Mouse (Mus musculus): ENCODE measurements around the gene Ccar1. TPM values are rescaled to one million over a fixed set of nuclear protein-coding genes. Genes with fewer than 3 reads are reported as not detected.

Gene Ccar1
- polyA plus RNA-seq (2015; fragmentation: Nextera tagmentation; extraction: Ambion mirVana) = 75.9 and 84.1 TPM in 2 replicates

DNA sequence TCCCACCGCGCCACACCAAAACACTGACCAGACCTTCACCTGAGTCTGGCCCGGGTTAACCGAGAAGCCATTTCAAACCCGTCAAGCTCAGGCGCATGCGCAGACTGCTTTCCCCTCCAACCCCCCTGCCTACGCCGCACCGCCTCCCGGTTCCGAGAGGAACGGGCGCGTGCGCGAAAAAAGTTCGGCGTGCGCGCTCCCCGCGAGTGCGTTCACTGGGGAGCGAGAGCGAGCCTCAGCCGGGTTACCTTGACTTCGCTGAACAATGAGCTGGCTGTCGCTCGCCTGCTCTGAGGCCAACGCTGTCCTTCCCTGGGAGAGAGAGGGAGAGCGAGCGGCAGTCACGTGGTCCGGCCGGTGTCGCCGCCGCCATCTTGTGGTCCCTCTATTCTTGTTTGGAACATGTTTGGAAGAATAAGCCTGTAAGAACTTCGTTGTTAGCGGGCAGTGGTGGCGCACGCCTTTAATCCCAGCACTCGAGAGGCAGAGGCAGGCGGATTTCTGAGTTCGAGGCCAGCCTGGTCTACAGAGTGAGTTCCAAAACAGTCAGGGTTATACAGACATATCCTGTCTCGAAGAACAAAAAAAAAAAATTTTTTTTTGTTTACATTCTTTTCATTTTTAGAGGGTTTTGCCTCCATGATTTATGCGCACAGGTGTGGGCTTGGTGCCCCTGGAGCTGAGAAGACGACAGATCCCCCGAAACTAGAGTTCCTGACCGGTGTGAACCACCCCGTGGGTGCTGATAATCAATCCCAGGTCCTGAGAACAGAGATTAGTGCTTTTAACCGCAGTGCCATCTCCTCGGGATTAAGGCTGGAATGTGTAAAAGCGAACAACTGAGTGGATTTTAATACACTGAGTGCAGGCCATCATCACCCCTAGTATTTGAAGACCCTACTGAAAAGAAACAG is at the start of gene Ccar1:
Gene Ccar1 (minus strand): TSS at position 110 of the 914 bp plus-strand sequence.
- H3K36me3 ChIP-seq = peaks cover 25% of the 10 kb centered on the region
- peak within 1 kb of the TSS; percentile 97 for H3K27ac ChIP-seq
- ATAC-seq (replicated peaks; ENCODE audit: insufficient number of reproducible peaks, insufficient read depth, low FRiP score, low read depth) = peak; percentile 97
- H3K27me3 ChIP-seq = no peaks in the 10 kb centered on the region
- peaks cover 22% of the 10 kb centered on the region for H3K4me1 ChIP-seq (replicated peaks)
- peak within 1 kb of the TSS; percentile 92 for H3K9ac ChIP-seq
- peak within 1 kb of the TSS; percentile 74 for H3K4me2 ChIP-seq
- H3K4me3 ChIP-seq = peak within 1 kb of the TSS; percentile 86
- WGBS = 2% methylated on average over 55 of the region's 55 CpGs
- H3K9me3 ChIP-seq (replicated peaks) = no peaks in the 10 kb centered on the region

DNA sequence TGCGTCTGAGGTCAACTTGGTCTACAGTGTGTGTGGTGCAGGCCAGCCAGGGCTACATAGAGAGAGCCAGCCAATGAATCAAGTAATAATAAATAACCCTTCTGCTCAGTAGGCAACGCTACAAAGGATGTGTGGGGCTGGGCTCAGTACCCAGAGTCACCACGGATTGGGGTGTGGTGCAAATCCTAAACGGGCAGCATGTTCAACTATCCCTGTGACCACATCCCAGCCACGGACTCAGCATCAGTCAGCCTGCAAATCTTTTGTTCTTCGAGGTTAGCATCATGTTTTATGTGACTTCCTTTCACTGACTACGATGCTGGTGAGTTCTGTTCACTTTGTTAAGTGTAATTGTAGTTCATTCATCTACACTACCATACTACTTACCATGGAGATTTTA is 48.6 kb upstream of the Ccar1 start:
- peaks cover 26% of the 10 kb centered on the region for H3K36me3 ChIP-seq
- H3K27ac ChIP-seq = no peak overlapping the region
- no peak for ATAC-seq (replicated peaks; ENCODE audit: insufficient number of reproducible peaks, insufficient read depth, low FRiP score, low read depth)
- no peak overlapping the region for H3K4me2 ChIP-seq
- H3K9me3 ChIP-seq (replicated peaks) = no peaks in the 10 kb centered on the region
- H3K4me1 ChIP-seq (replicated peaks) = peaks cover 21% of the 10 kb centered on the region
- WGBS = 88% methylated on average over 7 of the region's 7 CpGs
- H3K9ac ChIP-seq = no peak overlapping the region
- H3K27me3 ChIP-seq = no peaks in the 10 kb centered on the region
- no peak overlapping the region for H3K4me3 ChIP-seq

GRCm38 (mm10) chr10:62837987-62838386 is 45.9 kb upstream of the Ccar1 start:
- ATAC-seq (replicated peaks; ENCODE audit: insufficient number of reproducible peaks, insufficient read depth, low FRiP score, low read depth) = no peak
- no peak overlapping the region for H3K4me2 ChIP-seq
- no peak overlapping the region for H3K27ac ChIP-seq
- H3K4me1 ChIP-seq (replicated peaks) = peaks cover 5% of the 10 kb centered on the region
- no peaks in the 10 kb centered on the region for H3K27me3 ChIP-seq
- no peak overlapping the region for H3K4me3 ChIP-seq
- H3K9ac ChIP-seq = no peak overlapping the region
- peaks cover 26% of the 10 kb centered on the region for H3K36me3 ChIP-seq
- WGBS = 88% methylated on average over 5 of the region's 5 CpGs
- no peaks in the 10 kb centered on the region for H3K9me3 ChIP-seq (replicated peaks)

DNA sequence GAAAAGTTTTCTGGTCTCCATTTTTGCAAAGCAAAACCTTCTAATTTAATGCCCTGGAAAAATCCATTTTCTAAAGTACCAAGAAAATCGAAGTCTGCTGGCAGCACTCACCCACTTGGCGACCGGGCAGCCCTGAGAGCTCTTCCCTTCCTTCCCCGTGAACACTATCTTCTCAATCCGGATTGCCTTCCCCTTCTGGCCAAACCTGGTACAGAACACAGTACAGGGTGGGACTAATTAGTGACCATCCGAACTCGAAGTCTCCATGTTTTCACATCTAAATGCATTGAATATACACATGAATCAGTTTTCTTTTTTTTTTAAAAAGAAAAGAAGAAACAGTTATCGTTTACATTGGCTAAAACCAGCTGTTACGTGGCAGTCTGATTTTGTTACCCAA is 40.7 kb upstream of the Ccar1 start:
- Histone ChIP-seq H3K4me3 (no peak overlapping the region), H3K27ac (no peak overlapping the region), H3K27me3 (no peaks in the 10 kb centered on the region), H3K36me3 (peaks cover 21% of the 10 kb centered on the region), H3K4me2 (no peak overlapping the region), H3K4me1 (replicated peaks) (peaks cover 14% of the 10 kb centered on the region), H3K9ac (no peak overlapping the region), H3K9me3 (replicated peaks) (no peaks in the 10 kb centered on the region)
- ATAC-seq (replicated peaks; ENCODE audit: insufficient number of reproducible peaks, insufficient read depth, low FRiP score, low read depth) = no peak
- 75% methylated on average over 9 of the region's 9 CpGs for WGBS

DNA sequence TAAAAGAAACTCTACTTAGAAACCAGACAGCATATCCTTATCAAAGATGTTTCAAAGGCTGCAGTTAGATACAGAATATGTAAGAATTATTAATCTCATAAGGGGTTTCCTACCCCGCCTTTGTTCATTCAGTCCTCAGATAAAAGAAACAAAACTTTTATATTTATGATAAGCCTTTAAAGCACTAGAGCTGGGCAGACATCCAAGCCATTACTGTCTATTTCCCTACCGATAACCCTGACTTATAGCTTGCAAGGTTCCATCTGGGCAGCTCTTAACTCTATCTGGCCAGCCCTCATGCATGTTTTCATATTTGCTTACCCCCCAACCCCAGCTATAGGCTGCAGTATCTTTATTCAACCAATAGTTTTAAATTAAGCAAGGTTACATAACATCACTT is 39.5 kb upstream of the Ccar1 start:
- no peak overlapping the region for H3K9ac ChIP-seq
- H3K4me2 ChIP-seq = no peak overlapping the region
- H3K4me3 ChIP-seq = no peak overlapping the region
- H3K27ac ChIP-seq = 0 out of 2 replicates have a peak overlapping the region, but pooled peaks have one; percentile 31
- H3K9me3 ChIP-seq (replicated peaks) = no peaks in the 10 kb centered on the region
- H3K4me1 ChIP-seq (replicated peaks) = peaks cover 14% of the 10 kb centered on the region
- peaks cover 20% of the 10 kb centered on the region for H3K36me3 ChIP-seq
- 34% methylated on average over 2 of the region's 2 CpGs for WGBS
- ATAC-seq (replicated peaks; ENCODE audit: insufficient number of reproducible peaks, insufficient read depth, low FRiP score, low read depth) = no peak
- no peaks in the 10 kb centered on the region for H3K27me3 ChIP-seq

GRCm38 (mm10) chr10:62824474-62824873 is 32.4 kb upstream of the Ccar1 start:
- H3K4me3 ChIP-seq = no peak overlapping the region
- H3K36me3 ChIP-seq = peaks cover 31% of the 10 kb centered on the region
- 82% methylated on average over 8 of the region's 8 CpGs for WGBS
- no peak overlapping the region for H3K4me2 ChIP-seq
- no peaks in the 10 kb centered on the region for H3K4me1 ChIP-seq (replicated peaks)
- no peaks in the 10 kb centered on the region for H3K9me3 ChIP-seq (replicated peaks)
- no peaks in the 10 kb centered on the region for H3K27me3 ChIP-seq
- no peak overlapping the region for H3K27ac ChIP-seq
- no peak overlapping the region for H3K9ac ChIP-seq
- no peak for ATAC-seq (replicated peaks; ENCODE audit: insufficient number of reproducible peaks, insufficient read depth, low FRiP score, low read depth)

DNA sequence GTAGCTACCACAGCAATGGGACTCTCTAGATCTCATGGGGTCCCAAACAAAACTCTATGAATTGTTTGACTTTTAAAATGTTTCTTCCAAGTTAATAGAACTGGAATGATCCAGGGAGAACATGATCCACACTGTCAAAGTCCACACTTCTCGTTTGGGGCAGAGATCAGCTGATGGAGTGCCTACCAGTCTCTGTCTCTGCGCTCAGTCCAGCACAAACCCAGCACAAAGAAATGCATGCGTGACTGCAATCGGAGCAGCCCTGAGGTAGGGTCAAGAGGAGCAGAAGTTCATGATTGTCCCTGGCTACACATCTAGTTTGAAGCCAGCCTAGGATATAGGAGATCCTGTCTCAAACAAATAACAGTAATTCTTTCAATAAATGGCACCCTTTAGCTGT is 31.3 kb upstream of the Ccar1 start:
- Histone ChIP-seq H3K9ac (no peak overlapping the region), H3K36me3 (peaks cover 40% of the 10 kb centered on the region), H3K4me2 (no peak overlapping the region), H3K27ac (no peak overlapping the region), H3K4me1 (replicated peaks) (no peaks in the 10 kb centered on the region), H3K27me3 (no peaks in the 10 kb centered on the region), H3K9me3 (replicated peaks) (no peaks in the 10 kb centered on the region), H3K4me3 (no peak overlapping the region)
- WGBS = 77% methylated on average over 4 of the region's 4 CpGs
- ATAC-seq (replicated peaks; ENCODE audit: insufficient number of reproducible peaks, insufficient read depth, low FRiP score, low read depth) = no peak

- ATAC-seq (replicated peaks; ENCODE audit: insufficient number of reproducible peaks, insufficient read depth, low FRiP score, low read depth) = no peak
- Histone ChIP-seq H3K9me3 (replicated peaks) (no peaks in the 10 kb centered on the region), H3K4me1 (replicated peaks) (no peaks in the 10 kb centered on the region), H3K36me3 (peaks cover 37% of the 10 kb centered on the region), H3K4me2 (no peak overlapping the region), H3K4me3 (no peak overlapping the region), H3K27ac (no peak overlapping the region), H3K9ac (no peak overlapping the region), H3K27me3 (no peaks in the 10 kb centered on the region)
- WGBS = 70% methylated on average over 4 of the region's 4 CpGs
Observed at GRCm38 (mm10) chr10:62810010-62810409, 17.9 kb upstream of the Ccar1 start.

DNA sequence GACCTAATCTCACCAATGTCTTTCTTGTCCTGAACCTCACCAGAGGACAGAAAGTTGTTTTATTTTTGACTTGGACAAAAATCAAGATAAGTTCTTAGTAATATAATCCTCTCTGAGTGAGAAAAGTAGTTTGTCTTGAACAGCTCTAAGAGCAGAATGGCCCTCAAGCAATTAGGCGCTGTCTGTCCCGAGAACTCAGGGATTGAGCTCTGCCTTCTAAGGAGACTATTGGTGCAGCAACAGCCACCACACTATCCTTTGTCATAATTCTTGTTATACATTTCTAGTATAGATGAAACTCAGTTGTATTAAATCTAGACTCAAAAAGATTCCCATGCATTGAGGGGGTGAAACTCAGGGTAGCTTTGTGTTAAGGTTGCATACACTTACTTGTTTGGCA is 16.7 kb upstream of the Ccar1 start:
- H3K27ac ChIP-seq = no peak overlapping the region
- 97% methylated on average over 2 of the region's 2 CpGs for WGBS
- no peak overlapping the region for H3K4me2 ChIP-seq
- H3K9ac ChIP-seq = no peak overlapping the region
- H3K27me3 ChIP-seq = no peaks in the 10 kb centered on the region
- no peaks in the 10 kb centered on the region for H3K9me3 ChIP-seq (replicated peaks)
- no peak overlapping the region for H3K4me3 ChIP-seq
- H3K36me3 ChIP-seq = peaks cover 26% of the 10 kb centered on the region
- no peak for ATAC-seq (replicated peaks; ENCODE audit: insufficient number of reproducible peaks, insufficient read depth, low FRiP score, low read depth)
- H3K4me1 ChIP-seq (replicated peaks) = no peaks in the 10 kb centered on the region

DNA sequence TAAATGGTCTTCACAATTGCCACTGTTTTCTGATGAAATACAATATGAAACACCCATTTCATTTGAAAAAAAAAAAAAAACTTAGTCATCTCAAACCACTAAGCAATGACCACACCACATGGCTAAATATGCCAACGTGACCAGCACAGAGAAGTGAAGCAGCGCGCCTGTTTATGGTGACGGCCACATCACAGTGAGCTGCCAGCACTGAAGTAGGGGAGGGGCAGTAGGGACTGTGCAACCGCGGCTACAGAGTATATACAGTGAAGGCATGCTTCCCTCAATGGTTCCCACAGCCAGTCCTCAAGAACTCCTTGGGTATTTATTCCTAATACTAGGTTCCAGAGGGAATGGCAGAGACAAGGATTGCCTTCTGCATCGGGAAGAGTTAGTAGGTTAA is 16.2 kb upstream of the Ccar1 start:
- no peak overlapping the region for H3K4me2 ChIP-seq

GRCm38 (mm10) chr10:62804106-62804505 is 12.0 kb upstream of the Ccar1 start:
- Histone ChIP-seq H3K27ac (no peak overlapping the region), H3K4me1 (replicated peaks) (no peaks in the 10 kb centered on the region), H3K9ac (no peak overlapping the region), H3K4me2 (no peak overlapping the region), H3K9me3 (replicated peaks) (no peaks in the 10 kb centered on the region), H3K4me3 (no peak overlapping the region), H3K36me3 (peaks cover 2% of the 10 kb centered on the region; the same call in 1 of the 2 replicates), H3K27me3 (no peaks in the 10 kb centered on the region)
- WGBS = 78% methylated on average over 2 of the region's 2 CpGs
- ATAC-seq (replicated peaks; ENCODE audit: insufficient number of reproducible peaks, insufficient read depth, low FRiP score, low read depth) = no peak

More for the DNA sequence above, 16.2 kb upstream of the Ccar1 start:
- Histone ChIP-seq H3K4me3 (no peak overlapping the region), H3K27me3 (no peaks in the 10 kb centered on the region), H3K27ac (no peak overlapping the region), H3K4me1 (replicated peaks) (no peaks in the 10 kb centered on the region), H3K9ac (no peak overlapping the region), H3K9me3 (replicated peaks) (no peaks in the 10 kb centered on the region), H3K36me3 (peaks cover 21% of the 10 kb centered on the region)
- no peak for ATAC-seq (replicated peaks; ENCODE audit: insufficient number of reproducible peaks, insufficient read depth, low FRiP score, low read depth)
- 87% methylated on average over 7 of the region's 7 CpGs for WGBS

DNA sequence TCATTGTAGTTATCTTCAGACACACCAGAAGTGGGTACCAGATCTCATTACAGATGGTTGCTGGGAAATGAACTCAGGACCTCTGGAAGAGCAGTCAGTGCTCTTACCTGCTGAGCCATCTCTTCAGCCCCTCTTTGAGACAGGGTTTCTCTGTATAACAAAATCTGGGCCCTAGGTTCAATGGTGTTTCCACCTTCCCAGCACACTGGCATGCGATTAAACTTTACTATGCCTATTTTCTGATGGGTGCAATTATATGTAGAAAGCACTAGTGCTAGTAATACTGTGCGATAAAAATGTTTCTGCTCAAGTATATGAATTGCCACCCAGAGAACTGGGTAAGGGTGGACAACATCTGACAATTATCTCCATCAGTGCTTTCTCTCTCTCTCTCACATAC is 11.2 kb upstream of the Ccar1 start:
- Histone ChIP-seq H3K27me3 (no peaks in the 10 kb centered on the region), H3K4me2 (no peak overlapping the region), H3K4me3 (no peak overlapping the region), H3K4me1 (replicated peaks) (no peaks in the 10 kb centered on the region), H3K9ac (no peak overlapping the region), H3K9me3 (replicated peaks) (no peaks in the 10 kb centered on the region), H3K36me3 (no peaks in the 10 kb centered on the region), H3K27ac (no peak overlapping the region)
- no peak for ATAC-seq (replicated peaks; ENCODE audit: insufficient number of reproducible peaks, insufficient read depth, low FRiP score, low read depth)
- 92% methylated on average over 2 of the region's 2 CpGs for WGBS

All from heart, embryonic 15.5 days (tissue).